Mouse (Mus musculus) embryo, embryonic 9.5 days (tissue): Measurements from ENCODE around the gene Spata2l.
A peak's percentile ranks its signal among the peaks of the same experiment; 100 is the strongest.
"Not testable (repeated sequence)": the region's sequence is repeated elsewhere in the genome, so short reads cannot be mapped to it uniquely, and the experiment has no call there.

Source experiments
- DNase-seq: peaks from one replicate; pipeline ENCODE4 v3.0.0-alpha.2; 2017; ENCODE audit errors: extremely low spot score

Spata2l gene

DNA sequence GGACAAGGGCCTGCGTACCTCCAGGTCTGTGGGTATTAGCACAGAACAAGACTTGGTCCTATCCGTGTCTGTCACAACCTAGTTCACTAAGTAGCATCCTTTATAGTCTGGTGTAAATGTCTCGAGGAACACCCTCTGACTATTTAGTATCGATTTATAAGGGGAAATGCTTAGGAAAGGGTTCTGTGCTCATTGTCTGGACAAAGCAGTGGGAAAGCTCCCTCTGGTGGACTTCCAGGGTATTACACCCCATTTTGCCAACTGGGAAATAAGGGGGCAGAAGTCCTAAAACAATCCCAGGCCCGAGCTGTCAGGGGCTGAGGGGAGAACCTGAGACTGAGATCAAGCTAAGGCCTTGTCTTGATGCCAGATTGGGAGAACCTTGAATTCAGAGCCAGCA lies 33.7 kb downstream of the Spata2l start:
- DNase-seq, result peak; percentile 83

DNA sequence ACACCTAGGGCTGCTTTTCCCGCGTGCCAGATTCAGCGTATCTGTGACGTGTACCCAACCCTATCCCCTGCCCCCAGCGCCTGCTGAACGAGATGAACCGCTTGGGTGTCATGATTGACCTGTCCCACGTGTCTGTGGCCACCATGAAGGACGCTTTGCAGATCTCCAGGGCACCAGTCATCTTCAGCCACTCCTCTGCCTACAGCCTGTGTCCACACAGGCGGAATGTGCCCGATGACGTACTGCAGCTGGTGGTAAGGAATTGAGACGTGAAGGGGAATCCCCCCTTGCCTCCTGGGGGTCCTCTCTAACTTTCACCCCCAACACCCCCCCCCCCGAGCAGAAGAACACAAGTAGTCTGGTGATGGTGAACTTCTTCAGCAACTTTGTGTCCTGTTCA lies 36.2 kb downstream of the Spata2l start:
- no peak for DNase-seq

DNA sequence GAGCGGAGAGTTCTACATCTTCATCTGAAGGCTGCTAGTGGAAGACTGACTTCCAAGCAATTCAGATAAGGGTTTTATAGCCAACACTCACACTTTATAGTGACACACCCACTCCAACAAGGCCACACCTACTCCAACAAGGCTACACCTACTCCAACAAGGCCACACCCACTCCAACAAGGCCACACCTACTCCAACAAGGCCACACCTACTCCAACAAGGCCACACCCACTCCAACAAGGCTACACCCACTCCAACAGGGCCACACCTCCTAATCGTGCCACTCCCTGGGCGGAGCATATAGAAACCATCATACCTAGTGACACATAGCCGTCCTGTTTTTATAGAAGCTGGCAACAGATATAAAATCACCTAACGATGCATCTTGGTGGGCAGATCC lies 39.0 kb downstream of the Spata2l start:
- DNase-seq, result not testable (repeated sequence)

DNA sequence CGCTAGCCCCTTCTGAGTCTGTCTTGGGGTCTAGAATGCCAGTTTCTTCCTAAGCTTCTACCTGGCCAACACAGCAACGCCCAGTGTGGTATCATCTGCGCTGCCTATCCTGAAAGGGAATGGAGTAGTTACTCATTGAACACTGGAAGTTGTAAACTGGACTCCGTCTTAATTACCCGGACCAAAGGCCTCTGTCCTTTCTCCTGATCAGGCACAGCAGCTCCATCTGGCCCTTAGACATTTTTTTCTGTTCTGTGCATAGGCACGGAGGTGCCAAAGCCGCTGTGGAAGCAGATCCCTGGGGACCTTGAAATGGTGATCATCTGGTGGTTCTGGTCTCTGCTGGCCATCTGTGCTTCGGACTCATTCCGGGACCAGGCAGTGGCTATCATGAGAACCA lies 42.3 kb downstream of the Spata2l start:
- no peak for DNase-seq

DNA sequence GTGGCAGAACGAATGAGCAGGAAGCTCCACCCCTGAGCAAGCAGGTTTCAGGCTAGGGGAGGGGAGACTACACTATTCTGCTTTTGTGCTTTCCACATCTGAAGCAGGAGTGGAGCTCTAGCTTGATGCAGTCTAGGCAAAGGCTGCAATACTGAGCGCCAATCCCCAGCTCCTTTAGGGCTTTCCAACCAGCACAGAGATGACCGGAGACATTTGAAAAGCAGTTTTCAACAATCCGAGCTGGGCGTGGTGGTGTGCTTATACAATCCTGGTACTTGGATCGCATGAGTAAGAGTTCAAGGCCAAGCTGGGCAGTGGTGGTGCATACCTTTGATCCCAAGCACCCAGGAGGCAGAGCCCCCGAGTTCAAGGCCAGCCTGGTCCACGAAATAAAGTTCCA lies 44.1 kb downstream of the Spata2l start:
- no peak for DNase-seq

DNA sequence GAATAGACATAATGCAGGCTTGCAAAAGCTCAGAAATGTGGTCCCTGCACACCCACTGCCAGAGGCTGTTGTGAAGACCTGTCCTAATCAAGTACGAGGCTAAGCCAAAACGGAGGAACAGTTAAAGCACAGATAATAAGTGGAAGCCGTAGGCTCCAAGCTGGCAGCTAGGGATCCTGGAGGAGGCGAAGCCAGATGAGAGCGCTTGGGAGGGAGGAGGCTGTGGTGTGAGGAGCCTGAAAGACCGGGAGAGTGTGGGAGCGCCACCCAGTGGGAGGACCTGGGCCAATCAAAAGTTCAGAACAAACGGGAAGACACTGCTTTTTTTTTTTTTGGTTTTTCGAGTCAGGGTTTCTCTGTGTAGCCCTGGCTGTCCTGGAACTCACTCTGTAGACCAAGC lies 45.4 kb downstream of the Spata2l start:
- peak; percentile 84 for DNase-seq

DNA sequence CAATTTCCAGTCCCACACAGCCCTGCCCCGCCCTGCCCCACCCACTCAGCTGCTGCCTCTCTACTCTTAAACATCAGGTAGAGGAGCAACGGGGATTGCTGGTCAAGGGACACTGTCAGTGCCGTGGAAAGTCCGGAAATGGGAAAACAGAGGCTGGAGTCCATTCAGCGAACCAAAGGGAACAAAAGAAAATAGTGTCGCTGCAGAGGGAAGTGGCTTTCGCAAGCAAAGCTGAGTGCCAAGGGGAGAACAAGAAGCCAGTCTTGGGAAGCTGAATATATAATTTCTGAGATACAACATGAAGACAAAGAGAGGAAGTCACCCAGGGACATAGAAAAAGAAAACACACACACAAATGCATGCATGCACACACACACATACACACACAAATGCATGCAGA lies 47.2 kb downstream of the Spata2l start:
- DNase-seq, result no peak

DNA sequence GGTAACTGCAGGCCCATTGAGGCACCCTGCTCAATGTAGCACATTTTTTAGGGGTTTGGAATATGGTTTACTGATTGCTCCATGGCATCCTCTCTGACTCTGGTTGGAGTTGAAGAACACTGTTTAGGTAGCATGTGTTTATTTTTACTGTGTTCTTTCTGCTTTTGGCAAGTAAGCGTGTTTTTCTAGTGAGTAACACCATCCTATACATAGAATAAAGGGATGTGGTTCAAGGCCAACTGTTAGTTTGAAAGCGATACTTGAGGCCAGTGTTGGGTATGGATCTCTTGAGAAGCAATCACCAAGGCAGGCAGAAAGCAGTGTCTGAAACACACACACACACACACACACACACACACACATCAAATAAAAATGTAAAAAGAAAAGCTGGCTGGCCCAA lies 48.0 kb downstream of the Spata2l start:
- DNase-seq, result no peak

DNA sequence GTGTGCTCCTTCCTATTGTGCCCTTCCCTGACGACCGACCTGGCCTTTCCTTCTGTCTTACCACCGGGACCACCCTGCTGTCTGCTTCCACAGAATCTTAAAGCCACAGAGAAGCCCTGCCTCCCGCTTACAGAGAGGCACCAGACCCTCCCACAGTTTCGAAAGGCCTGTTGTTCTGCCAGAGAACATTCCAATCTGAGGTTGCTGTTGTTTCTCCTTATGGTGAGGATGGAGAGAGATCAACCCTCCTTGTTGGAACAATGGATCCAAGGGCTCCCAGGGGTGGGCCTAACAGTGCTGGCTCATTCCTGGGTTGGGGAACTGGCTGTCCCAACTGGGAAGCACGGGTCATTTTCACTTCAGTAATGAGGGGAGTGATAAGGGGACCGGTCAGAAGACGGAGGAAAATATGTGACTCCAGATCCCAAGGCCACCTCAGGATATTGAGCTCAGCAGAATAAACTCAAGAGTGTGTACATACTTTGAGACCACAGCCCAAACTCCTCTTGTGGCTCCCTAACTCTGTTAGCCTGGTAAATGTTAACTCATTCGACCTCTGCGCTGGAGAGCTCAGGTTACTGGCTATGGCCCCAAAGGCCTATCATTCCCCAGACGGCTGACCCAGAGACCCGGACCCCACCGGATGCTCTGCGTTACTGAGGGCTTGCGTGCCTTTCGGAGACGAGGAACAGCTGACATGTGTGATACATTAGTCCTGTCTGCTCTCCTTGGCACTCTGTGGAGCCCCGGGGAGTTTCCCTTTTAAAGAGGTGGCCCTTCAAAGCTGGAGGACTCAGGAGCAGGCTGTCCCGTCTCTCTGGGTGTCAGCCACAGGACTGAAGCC lies 50.2 kb downstream of the Spata2l start, which contains the start of gene Dpep1:
Gene Dpep1, plus strand, starts transcription at position 677 of the 844 bp plus-strand sequence.
- DNase-seq, result peak; percentile 66

DNA sequence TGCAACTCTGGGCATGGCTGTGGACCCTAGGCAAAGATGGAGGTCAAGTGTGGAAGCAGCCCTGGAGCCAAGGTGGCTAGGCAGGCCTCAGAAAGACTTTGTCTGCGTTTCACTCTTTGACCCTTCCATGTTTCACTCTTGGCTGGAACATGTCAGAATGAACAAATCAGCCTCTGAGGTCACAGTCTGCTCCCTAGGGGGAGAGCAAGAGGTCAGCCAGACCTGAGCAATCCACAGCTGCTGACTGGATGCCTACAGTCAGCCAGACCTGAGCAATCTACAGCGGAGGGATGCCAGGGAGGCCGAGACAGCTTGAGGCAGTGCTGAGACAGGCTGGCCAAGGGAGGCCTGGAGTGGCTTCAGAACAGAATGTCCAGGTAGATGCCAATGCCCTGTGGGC lies 54.6 kb downstream of the Spata2l start:
- peak; percentile 59 for DNase-seq
